Mouse (Mus musculus) megakaryocyte, embryonic 14.5 days (primary cell): Measurements from ENCODE around the gene Keap1.

Experiments
- FLI1 ChIP-seq: IDR thresholded peaks from 2 replicates; pipeline ENCODE4 v1.6.1; 2012; ENCODE audit warnings: low read length, inconsistent platforms, mixed read lengths
- GATA1 ChIP-seq: IDR thresholded peaks from 3 replicates; pipeline ENCODE4 v1.6.1; 2012; ENCODE audit warnings: mixed read lengths, low read length, inconsistent platforms, borderline replicate concordance

GRCm38 (mm10) chr9:21233366-21233765 lies 5.8 kb downstream of the Keap1 start:
- TF ChIP-seq FLI1: no peak
- no peak for TF ChIP-seq GATA1
